Mouse (Mus musculus) myocyte (in vitro differentiated cells): Measurements from ENCODE around the gene Bach2. TPM values are rescaled to one million over a fixed set of nuclear protein-coding genes. Genes with fewer than 3 reads are reported as not detected.

ENCODE experiments used
- H3K27me3 ChIP-seq: one replicate; pipeline ENCODE4 v1.6.1; 2011; ENCODE audit not compliant: control insufficient read depth, insufficient read depth, insufficient read length
- H3K36me3 ChIP-seq: one replicate; pipeline ENCODE4 v1.6.1; 2011; ENCODE audit not compliant: control insufficient read depth, insufficient read depth
- H3K4me2 ChIP-seq: one replicate; pipeline ENCODE4 v1.6.1; 2011; ENCODE audit warnings: low read depth, control low read depth
- H3K4me3 ChIP-seq: one replicate; pipeline ENCODE4 v1.5.1; 2011; ENCODE audit warnings: mild to moderate bottlenecking, control low read depth, moderate library complexity
- H3K79me2 ChIP-seq: one replicate; pipeline ENCODE4 v1.6.1; 2011; ENCODE audit not compliant: control insufficient read depth, insufficient read depth
- H3ac ChIP-seq: one replicate; pipeline ENCODE4 v1.6.1; 2011; ENCODE audit not compliant: control insufficient read depth, insufficient read length
- CEBPB ChIP-seq: IDR thresholded peaks from 2 replicates; pipeline ENCODE4 v1.6.1; 2011; ENCODE audit warnings: mild to moderate bottlenecking, moderate library complexity; ENCODE audit not compliant: poor library complexity, insufficient read depth, severe bottlenecking
- E2F4 ChIP-seq: IDR thresholded peaks from one replicate; pipeline ENCODE4 v1.6.1; 2011; ENCODE audit warnings: mild to moderate bottlenecking, control low read depth, moderate library complexity; ENCODE audit not compliant: insufficient read depth
- MAX ChIP-seq: IDR thresholded peaks from one replicate; pipeline ENCODE4 v1.6.1; 2011; ENCODE audit warnings: low read depth, mild to moderate bottlenecking, control low read depth
- MYOD1 ChIP-seq, 3 experiments: IDR thresholded peaks; one replicate each; pipeline ENCODE4 v1.6.1; 2011; ENCODE audit warnings: control low read depth in 2 of 3, low read depth in 2 of 3, mild to moderate bottlenecking in 2 of 3, moderate library complexity in 1 of 3; ENCODE audit not compliant: insufficient read length in 2 of 3, control insufficient read depth in 1 of 3
- MYOG ChIP-seq, 3 experiments: IDR thresholded peaks; one replicate each; pipeline ENCODE4 v1.6.1; 2011; ENCODE audit warnings: control low read depth in 2 of 3, low read depth in 2 of 3, mild to moderate bottlenecking in 2 of 3; ENCODE audit not compliant: insufficient read length in 2 of 3, control insufficient read depth in 1 of 3, insufficient read depth in 1 of 3
- POLR2A ChIP-seq: IDR thresholded peaks from one replicate; pipeline ENCODE4 v1.6.1; 2011; ENCODE audit warnings: low read depth, mild to moderate bottlenecking, control low read depth, moderate library complexity; ENCODE audit not compliant: insufficient read length
- POLR2AphosphoS2 ChIP-seq: IDR thresholded peaks from one replicate; pipeline ENCODE4 v1.6.1; 2011; ENCODE audit warnings: low read depth, control low read depth; ENCODE audit not compliant: insufficient read length
- REST ChIP-seq: IDR thresholded peaks from one replicate; pipeline ENCODE4 v1.6.1; 2011; ENCODE audit warnings: mild to moderate bottlenecking, control low read depth, moderate library complexity; ENCODE audit not compliant: insufficient read depth, insufficient read length
- SRF ChIP-seq: IDR thresholded peaks from one replicate; pipeline ENCODE4 v1.6.1; 2011; ENCODE audit warnings: low read depth; ENCODE audit not compliant: control insufficient read depth, insufficient read length
- TCF12 ChIP-seq: IDR thresholded peaks from one replicate; pipeline ENCODE4 v1.6.1; 2011; ENCODE audit warnings: mild to moderate bottlenecking, control low read depth; ENCODE audit not compliant: poor library complexity, insufficient read depth, severe bottlenecking
- TCF3 ChIP-seq: IDR thresholded peaks from one replicate; pipeline ENCODE4 v1.6.1; 2011; ENCODE audit warnings: low read depth, control low read depth; ENCODE audit not compliant: insufficient read length
- USF1 ChIP-seq: IDR thresholded peaks from one replicate; pipeline ENCODE4 v1.6.1; 2011; ENCODE audit warnings: low read depth, mild to moderate bottlenecking, control low read depth, moderate library complexity
- polyA plus RNA-seq: library from polyadenylated mRNA; unstranded; fragments of >200 nt; fragmentation: generic; extraction: Trizol; gene quantifications from one replicate; pipeline ENCODE4 v1.2.1, GENCODE M21; 2012; ENCODE audit warnings: missing spikeins

Bach2 gene
- polyA plus RNA-seq, 1 experiment = 0.29 TPM

GRCm38 (mm10) chr4:32351661-32352246, 113.2 kb downstream of the Bach2 start:
- no peak overlapping the region for H3K4me3 ChIP-seq

GRCm38 (mm10) chr4:32352442-32352841, 113.8 kb downstream of the Bach2 start:
- Histone ChIP-seq H3K4me3 (no peak overlapping the region), H3K36me3 (no peaks in the 10 kb centered on the region), H3K4me2 (no peak overlapping the region), H3K27me3 (no peaks in the 10 kb centered on the region), H3ac (no peak overlapping the region), H3K79me2 (no peaks in the 10 kb centered on the region)
- TF ChIP-seq E2F4 (no peak), POLR2A (no peak), POLR2AphosphoS2 (no peak), MYOG (IDR thresholded peaks at IDR 0.05; ENCODE audit: control insufficient read depth in 1 of 3, insufficient read depth in 1 of 3, insufficient read length in 2 of 3, low read depth in 2 of 3) (no peak), TCF3 (no peak), MYOD1 (IDR thresholded peaks at IDR 0.05; ENCODE audit: control insufficient read depth in 1 of 3, insufficient read length in 2 of 3, low read depth in 2 of 3) (no peak), SRF (no peak), REST (no peak), TCF12 (no peak), MAX (no peak), CEBPB (no peak), USF1 (no peak)

More at GRCm38 (mm10) chr4:32351661-32352246, 113.2 kb downstream of the Bach2 start:
- no peaks in the 10 kb centered on the region for H3K27me3 ChIP-seq
- no peak overlapping the region for H3K4me2 ChIP-seq
- no peak overlapping the region for H3ac ChIP-seq
- TF ChIP-seq MYOG (IDR thresholded peaks at IDR 0.05; ENCODE audit: control insufficient read depth in 1 of 3, insufficient read depth in 1 of 3, insufficient read length in 2 of 3, low read depth in 2 of 3) (no peak), MYOD1 (IDR thresholded peaks at IDR 0.05; ENCODE audit: control insufficient read depth in 1 of 3, insufficient read length in 2 of 3, low read depth in 2 of 3) (no peak), E2F4 (no peak), TCF3 (no peak), MAX (no peak), CEBPB (no peak)
- H3K36me3 ChIP-seq = no peaks in the 10 kb centered on the region
- H3K79me2 ChIP-seq = no peaks in the 10 kb centered on the region

- TF ChIP-seq MYOD1 (IDR thresholded peaks at IDR 0.05; ENCODE audit: control insufficient read depth in 1 of 3, insufficient read length in 2 of 3, low read depth in 2 of 3) (no peak), POLR2A (no peak), CEBPB (no peak), MYOG (IDR thresholded peaks at IDR 0.05; ENCODE audit: control insufficient read depth in 1 of 3, insufficient read depth in 1 of 3, insufficient read length in 2 of 3, low read depth in 2 of 3) (no peak), E2F4 (no peak), MAX (no peak), TCF3 (no peak)
- H3ac ChIP-seq = no peak overlapping the region
- no peak overlapping the region for H3K4me2 ChIP-seq
- no peaks in the 10 kb centered on the region for H3K27me3 ChIP-seq
- H3K79me2 ChIP-seq = no peaks in the 10 kb centered on the region
- no peak overlapping the region for H3K4me3 ChIP-seq
- H3K36me3 ChIP-seq = no peaks in the 10 kb centered on the region
Observed at GRCm38 (mm10) chr4:32352842-32353241, 114.2 kb downstream of the Bach2 start.

- TF ChIP-seq REST (no peak), SRF (no peak), CEBPB (no peak), POLR2AphosphoS2 (no peak), MYOD1 (IDR thresholded peaks at IDR 0.05; ENCODE audit: control insufficient read depth in 1 of 3, insufficient read length in 2 of 3, low read depth in 2 of 3) (no peak), TCF12 (no peak), TCF3 (no peak), MYOG (IDR thresholded peaks at IDR 0.05; ENCODE audit: control insufficient read depth in 1 of 3, insufficient read depth in 1 of 3, insufficient read length in 2 of 3, low read depth in 2 of 3) (no peak), MAX (no peak), USF1 (no peak)
- Histone ChIP-seq H3K4me3 (no peak overlapping the region), H3K79me2 (no peaks in the 10 kb centered on the region), H3K27me3 (no peaks in the 10 kb centered on the region), H3K4me2 (no peak overlapping the region), H3ac (no peak overlapping the region), H3K36me3 (no peaks in the 10 kb centered on the region)
Observed at GRCm38 (mm10) chr4:32355935-32356617, 117.5 kb downstream of the Bach2 start.

GRCm38 (mm10) chr4:32357996-32358600, 119.5 kb downstream of the Bach2 start:
- Histone ChIP-seq H3K27me3 (no peaks in the 10 kb centered on the region), H3K4me2 (no peak overlapping the region), H3K36me3 (no peaks in the 10 kb centered on the region), H3K4me3 (no peak overlapping the region), H3K79me2 (no peaks in the 10 kb centered on the region), H3ac (no peak overlapping the region)
- no peak for TF ChIP-seq CEBPB
- TF ChIP-seq TCF3 = no peak
- no peak for TF ChIP-seq MYOG (IDR thresholded peaks at IDR 0.05; ENCODE audit: control insufficient read depth in 1 of 3, insufficient read depth in 1 of 3, insufficient read length in 2 of 3, low read depth in 2 of 3)
